Mouse (Mus musculus) left cerebral cortex, postnatal 10 days (tissue): Measurements from ENCODE around the gene Fam102a. TPM values are rescaled to one million over a fixed set of nuclear protein-coding genes. Genes with fewer than 3 reads are reported as not detected.
"Not testable (repeated sequence)": the region's sequence is repeated elsewhere in the genome, so short reads cannot be mapped to it uniquely, and the experiment has no call there.

Source experiments
- DNase-seq, 2 experiments: peaks; one replicate each; pipeline ENCODE4 v3.0.0; 2021 to 2022; ENCODE audit warnings: low spot score in 2 of 2, mixed read lengths in 1 of 2; ENCODE audit errors: extremely low spot score in 1 of 2
- intact Hi-C: fragments of 180-260 bp; cut with DNase I; formaldehyde crosslinking; loops from one replicate; pipeline ENCODE4 v1.15.1; 2025
- total RNA-seq, 2 experiments: library from RNA; stranded (reverse); gene quantifications; 2 replicates each; pipeline ENCODE4 v1.2.3; 2021

Gene Fam102a
- total RNA-seq = 10 to 100 TPM; 28.2 to 28.9 TPM

DNA sequence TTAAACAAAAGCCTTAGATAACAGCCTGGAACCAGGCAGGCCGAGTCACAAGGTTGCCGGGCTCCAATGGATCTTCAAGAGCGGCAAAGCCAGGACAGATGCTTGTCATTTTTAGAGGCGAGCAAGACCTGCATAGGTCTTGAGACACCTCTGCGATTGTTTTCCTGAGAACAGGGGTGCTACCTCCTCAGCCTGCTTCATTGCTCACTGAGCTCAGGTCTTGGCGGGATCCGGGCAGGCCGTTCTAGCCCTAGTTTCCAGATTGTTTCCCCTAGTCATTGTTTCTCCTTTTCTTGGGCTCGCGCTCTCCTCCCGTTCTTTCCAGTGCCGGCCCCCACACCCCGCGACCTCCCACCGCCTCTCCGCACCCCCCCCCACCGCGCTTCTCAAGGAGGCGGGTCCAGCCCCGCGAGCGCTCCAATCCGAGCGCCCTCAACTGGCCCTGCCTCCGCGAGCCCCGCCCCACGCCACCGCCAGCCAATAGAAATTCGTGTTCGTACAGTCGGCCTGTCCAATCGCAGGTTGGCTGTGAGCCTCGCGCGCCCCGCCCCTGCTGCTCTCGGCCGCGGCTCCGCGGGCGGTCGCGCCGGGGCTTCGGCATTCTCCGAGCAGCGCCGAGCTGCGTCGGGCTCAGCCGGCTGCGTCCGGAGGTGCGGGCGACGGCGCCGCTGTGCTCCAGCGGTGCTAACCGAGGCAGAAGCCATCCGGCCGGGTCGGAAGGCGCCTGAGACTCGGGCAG, at the start of gene Fam102a:
Fam102a (plus strand) TSS at position 600 of the 739 bp plus-strand sequence.
- intact Hi-C loops = loop anchor here (5.0 kb wide), 1 partner anchor 48 kb away; no protein-coding TSS in a partner anchor
- peak; percentile 98 to 100 for DNase-seq

DNA sequence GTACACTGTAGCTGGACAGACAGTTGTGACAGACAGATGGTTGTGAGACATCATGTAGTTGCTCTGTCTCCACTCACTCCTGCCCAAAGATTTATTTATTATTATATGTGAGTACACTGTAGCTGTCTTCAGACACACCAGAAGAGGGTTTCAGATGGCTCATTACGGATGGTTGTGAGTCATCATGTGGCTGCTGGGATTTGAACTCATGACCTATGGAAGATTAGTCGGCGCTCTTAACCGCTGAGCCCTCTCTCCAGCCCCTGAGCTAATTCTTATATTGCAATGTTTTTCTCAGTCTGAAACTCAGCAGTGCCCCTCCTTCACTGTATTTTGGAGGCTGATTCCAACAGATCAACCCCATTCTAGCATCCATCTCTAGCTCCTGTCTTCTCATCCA, 49.4 kb upstream of the Fam102a start:
- intact Hi-C loops = loop anchor here (2.0 to 5.0 kb wide), 2 partner anchors 52 to 81 kb away; partner anchors contain the start of gene Fam102a
- DNase-seq = no peak

- DNase-seq = no peak
- intact Hi-C loops = loop anchor here (2.0 to 5.0 kb wide), 2 partner anchors 51 to 81 kb away; partner anchors contain the start of gene Fam102a
Measured at GRCm38 (mm10) chr2:32486155-32486554, 49.0 kb upstream of the Fam102a start.

DNA sequence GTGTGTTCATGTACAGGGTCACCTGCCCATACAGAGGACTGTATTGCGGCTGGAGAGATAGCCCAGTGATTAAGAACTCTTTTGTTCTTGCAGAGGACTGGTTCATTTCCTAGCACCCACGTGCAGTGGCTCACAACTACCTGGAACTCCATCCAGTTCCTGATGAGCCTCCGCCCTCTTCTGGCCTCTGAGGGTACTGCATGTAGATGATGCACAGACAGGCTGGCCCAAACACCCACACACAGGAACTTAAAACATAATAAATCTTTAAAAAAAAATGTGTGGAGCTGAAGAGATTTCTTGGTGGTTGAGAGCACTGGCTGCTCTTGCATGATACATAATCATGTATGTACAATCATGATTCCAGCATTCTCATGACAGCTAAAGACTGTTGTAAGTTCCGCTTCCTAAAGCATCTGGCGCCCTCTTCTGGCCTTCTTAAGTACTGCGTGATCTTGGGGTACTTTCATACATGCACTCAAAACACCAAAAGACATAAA, 48.0 kb upstream of the Fam102a start:
- intact Hi-C loops = loop anchor here (2.0 to 5.0 kb wide), 2 partner anchors 50 to 82 kb away; partner anchors contain the start of gene Fam102a
- peak; percentile 89 to 92 for DNase-seq

- peak; percentile 80 to 87 for DNase-seq
- intact Hi-C loops = loop anchor here (1.0 to 5.0 kb wide), 2 partner anchors 49 to 78 kb away; partner anchors contain the start of gene Fam102a
Measured at GRCm38 (mm10) chr2:32488679-32489078, 46.5 kb upstream of the Fam102a start.

DNA sequence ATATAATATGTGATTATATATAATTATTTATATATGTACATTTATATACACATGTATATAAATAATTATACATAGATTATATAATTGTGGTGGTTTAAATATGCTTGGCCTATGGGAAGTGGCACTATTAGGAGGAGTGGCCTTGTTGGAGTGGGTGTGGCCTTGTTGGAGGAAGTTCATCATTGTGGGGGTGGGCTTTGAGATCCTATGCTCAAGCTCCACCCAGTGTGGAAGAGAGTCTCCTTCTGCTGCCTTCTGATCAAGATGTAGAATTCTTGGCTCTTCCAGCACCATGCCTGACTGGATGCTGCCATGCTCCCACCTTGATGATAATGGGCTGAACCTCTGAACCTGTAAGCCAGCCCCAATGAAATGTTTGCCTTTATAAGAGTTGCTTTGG, 44.4 kb upstream of the Fam102a start:
- intact Hi-C loops, DNase-seq: not testable (repeated sequence)

- intact Hi-C loops = no loop called here
- no peak for DNase-seq
Measured at GRCm38 (mm10) chr2:32492661-32493060, 42.5 kb upstream of the Fam102a start.

GRCm38 (mm10) chr2:32493301-32493701, 41.8 kb upstream of the Fam102a start:
- no peak for DNase-seq
- intact Hi-C loops = no loop called here

- no peak for DNase-seq
- intact Hi-C loops = no loop called here
Measured at GRCm38 (mm10) chr2:32494522-32494921, 40.6 kb upstream of the Fam102a start.

GRCm38 (mm10) chr2:32495185-32495726, 39.9 kb upstream of the Fam102a start:
- intact Hi-C loops = no loop called here
- DNase-seq = no peak

- intact Hi-C loops = no loop called here
Measured at GRCm38 (mm10) chr2:32496190-32496589, 38.9 kb upstream of the Fam102a start.

GRCm38 (mm10) chr2:32499365-32499764, 35.8 kb upstream of the Fam102a start:
- no peak for DNase-seq
- intact Hi-C loops = no loop called here

More at GRCm38 (mm10) chr2:32496190-32496589, 38.9 kb upstream of the Fam102a start:
- DNase-seq = no peak

GRCm38 (mm10) chr2:32500461-32500860, 34.7 kb upstream of the Fam102a start:
- intact Hi-C loops = no loop called here
- DNase-seq = no peak

- intact Hi-C loops = no loop called here
- no peak for DNase-seq
Measured at GRCm38 (mm10) chr2:32501754-32502324, 33.3 kb upstream of the Fam102a start.

DNA sequence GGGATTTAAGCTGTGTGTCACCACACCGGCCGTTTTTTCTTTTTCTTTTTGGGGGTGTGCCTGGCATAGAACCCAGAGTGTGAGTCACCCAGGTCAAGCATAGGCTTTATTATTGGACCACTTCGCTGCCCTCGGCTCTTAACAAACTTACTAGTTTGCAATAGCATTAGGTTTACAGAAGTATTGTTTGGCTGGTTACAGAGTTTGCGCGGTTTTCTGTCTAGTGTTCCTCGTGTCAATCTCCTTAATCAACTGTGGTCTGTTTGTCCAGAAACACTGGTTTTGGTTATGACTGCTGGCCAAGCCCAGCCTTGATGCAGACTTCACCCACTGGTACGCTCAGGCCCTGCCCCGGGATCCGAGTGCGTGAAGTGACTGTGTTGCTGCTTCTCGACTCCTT, 32.3 kb upstream of the Fam102a start:
- DNase-seq = no peak
- intact Hi-C loops = no loop called here

GRCm38 (mm10) chr2:32503588-32503987, 31.5 kb upstream of the Fam102a start:
- no peak for DNase-seq
- intact Hi-C loops = no loop called here

- DNase-seq = no peak
- intact Hi-C loops = no loop called here
Measured at GRCm38 (mm10) chr2:32505536-32505935, 29.6 kb upstream of the Fam102a start.

DNA sequence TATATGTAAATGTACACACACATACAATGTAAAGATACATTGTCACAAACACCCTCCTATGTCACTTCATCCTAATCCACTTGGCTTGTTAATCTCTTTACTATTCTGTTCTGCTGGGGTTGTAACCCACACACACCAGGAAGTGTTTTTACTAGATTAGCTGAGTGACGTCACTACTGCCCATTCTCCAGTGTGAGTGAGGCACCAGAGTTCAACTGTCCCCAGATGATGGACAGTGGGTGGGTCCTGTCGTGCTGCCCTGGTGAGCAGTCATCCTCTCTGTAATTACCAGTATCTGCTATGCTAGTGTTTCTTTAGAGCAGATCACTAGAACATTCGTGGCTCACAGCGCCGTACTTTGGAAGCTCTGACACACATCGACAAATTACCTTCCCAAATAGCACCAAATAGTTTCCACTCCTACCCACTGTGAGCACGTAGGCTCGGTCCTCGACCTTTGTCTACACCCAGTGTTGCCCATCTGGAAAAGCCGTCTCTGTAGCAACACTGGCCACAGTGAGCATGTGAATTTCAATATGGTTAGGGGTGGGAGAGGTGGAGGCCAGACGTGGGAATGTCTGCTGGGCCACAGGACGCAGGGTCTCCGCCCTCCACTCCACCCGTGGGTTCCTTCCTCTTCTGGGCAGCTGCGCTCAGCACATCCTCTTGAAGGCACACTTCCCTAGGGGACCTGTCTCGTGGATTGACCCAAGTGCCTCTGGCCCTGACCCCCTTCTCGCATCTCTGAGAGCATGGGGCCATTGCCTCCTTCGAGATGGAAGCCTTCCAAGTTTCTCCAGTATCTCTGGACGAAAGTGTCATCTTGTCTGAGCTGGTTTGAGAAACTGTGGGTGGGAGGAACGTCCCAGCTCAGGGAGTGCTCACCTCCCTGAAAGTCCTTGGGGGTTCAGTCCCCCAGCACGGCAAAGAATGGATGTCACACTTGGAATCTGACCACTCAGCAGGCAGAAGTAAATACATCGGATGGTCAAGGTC, 28.2 kb upstream of the Fam102a start:
- intact Hi-C loops = no loop called here
- DNase-seq = peak in 1 of 2 experiments; percentile 49
